In genomic region chr11:64326646-64327045, GRCm38 (mm10) we compare ENCODE assay signal across 35 mouse cellular contexts.
"Had no signal": no experiment of that assay in that cellular context is flagged by ENCODE, and none has a peak within 500 bp of the region (broad histone marks: within the 10 kb centered on the region; RNA-seq: fewer than 3 reads in every experiment).

No protein-coding gene starts in this region.

- H3K4me3 ChIP-seq: heart, embryonic 12.5 days; heart, embryonic 13.5 days; heart, embryonic 15.5 days; hindbrain, embryonic 10.5 days; hindbrain, embryonic 12.5 days; hindbrain, embryonic 13.5 days; hindbrain, embryonic 15.5 days; intestine, embryonic 15.5 days; kidney, embryonic 15.5 days; layer of hippocampus, adult 2 months; left cerebral cortex, adult 2 months had no signal

- H3K27me3 ChIP-seq: hindbrain, embryonic 12.5 days; hindbrain, embryonic 13.5 days; hindbrain, embryonic 15.5 days; intestine, embryonic 15.5 days had no signal

- H3K9ac ChIP-seq: heart, embryonic 12.5 days; heart, embryonic 13.5 days; heart, embryonic 15.5 days; hindbrain, embryonic 12.5 days; hindbrain, embryonic 13.5 days; hindbrain, embryonic 14.5 days; hindbrain, embryonic 15.5 days; intestine, embryonic 15.5 days; kidney, embryonic 15.5 days had no signal

- H3K4me1 ChIP-seq: hindbrain, embryonic 15.5 days; intestine, embryonic 15.5 days; kidney, embryonic 15.5 days had no signal

- H3K36me3 ChIP-seq: heart, embryonic 12.5 days; heart, embryonic 13.5 days; heart, embryonic 15.5 days; hindbrain, embryonic 10.5 days; hindbrain, embryonic 12.5 days; hindbrain, embryonic 13.5 days; hindbrain, embryonic 15.5 days; intestine, embryonic 15.5 days; kidney, embryonic 15.5 days had no signal

- H3K9me3 ChIP-seq: heart, embryonic 12.5 days; heart, embryonic 13.5 days; heart, embryonic 15.5 days; hindbrain, embryonic 10.5 days; hindbrain, embryonic 12.5 days; hindbrain, embryonic 13.5 days; hindbrain, embryonic 15.5 days; intestine, embryonic 15.5 days; kidney, embryonic 15.5 days had no signal

- H3K4me2 ChIP-seq: heart, embryonic 11.5 days; heart, embryonic 12.5 days; heart, embryonic 13.5 days; heart, embryonic 15.5 days; hindbrain, embryonic 12.5 days; hindbrain, embryonic 13.5 days; hindbrain, embryonic 14.5 days; hindbrain, embryonic 15.5 days; intestine, embryonic 15.5 days; kidney, embryonic 15.5 days had no signal

- ATAC-seq: hindbrain, embryonic 16.5 days; hindbrain, postnatal 0 days; inflammation-experienced regulatory T-cells, adult 6 months; intestine, embryonic 15.5 days; intestine, embryonic 16.5 days; intestine, postnatal 0 days had no signal

- H3K27ac ChIP-seq: heart, embryonic 13.5 days; heart, embryonic 15.5 days; hindbrain, embryonic 10.5 days; hindbrain, embryonic 12.5 days; hindbrain, embryonic 13.5 days; hindbrain, embryonic 14.5 days; hindbrain, embryonic 15.5 days; hindbrain, postnatal 0 days; intestine, embryonic 15.5 days; kidney, embryonic 15.5 days; kidney, postnatal 0 days; layer of hippocampus, adult 2 months; left cerebral cortex, adult 2 months had no signal

- DNase-seq: heart, postnatal 10 days; heart, postnatal 14 days; heart, postnatal 36 days; heart, postnatal 4 days; kidney, adult 11 months; kidney, adult 18-20 months; kidney, adult 2 months; kidney, adult 8-10 months; kidney, adult 9 months; kidney, postnatal 10 days; kidney, postnatal 14 days; kidney, postnatal 25 days; kidney, postnatal 36 days; kidney, postnatal 4 days; layer of hippocampus, adult 9-11 months; layer of hippocampus, postnatal 36 days had no signal
